ENCODE assay signal across 30 mouse cellular contexts in the genomic region with DNA sequence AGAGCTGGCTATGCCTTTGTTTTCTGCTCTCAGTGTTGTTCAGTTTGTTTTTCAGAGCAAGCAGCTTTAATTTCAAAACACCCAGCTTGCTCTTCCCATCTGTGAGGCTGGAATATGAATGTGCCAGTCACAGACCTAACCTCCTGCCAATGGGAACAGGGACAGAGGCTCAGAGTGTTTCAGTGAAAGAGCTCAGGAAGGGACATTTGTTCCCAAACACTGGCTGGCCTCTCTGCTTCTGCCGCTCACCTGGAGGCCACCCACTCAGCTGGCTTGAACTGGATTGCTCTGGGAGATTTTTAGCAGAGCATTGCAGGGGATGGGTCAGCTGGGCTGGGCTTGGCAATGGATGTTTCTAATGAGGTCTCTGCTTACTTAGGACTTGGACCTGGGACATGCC. TPM values are rescaled to one million over a fixed set of nuclear protein-coding genes. Genes with fewer than 3 reads are reported as not detected.
DNase-seq lines count a peak whose midpoint lies in the region; ATAC-seq and TF ChIP-seq lines count a peak whose summit lies in the region.
"Had no signal": no experiment of that assay in that cellular context is flagged by ENCODE, and none has a peak within 500 bp of the region (broad histone marks: within the 10 kb centered on the region; RNA-seq: fewer than 3 reads in every experiment).

No protein-coding gene starts in this region.

- no peak overlapping the region for H3K27ac ChIP-seq in kidney, adult 2 months (ENCODE audit: insufficient read depth, low read depth, low read length)
- H3K27ac ChIP-seq in liver, adult 2 months (replicated peaks; ENCODE audit: insufficient read depth, low read depth, low read length): no peak overlapping the region
- peak overlapping the region; percentile 49 for H3K27ac ChIP-seq in brown adipose tissue, adult 24 weeks (replicated peaks; ENCODE audit: low read depth, low read length)
- no peak overlapping the region for H3K27ac ChIP-seq in intestine, embryonic 15.5 days
- H3K27ac ChIP-seq: hindbrain, embryonic 12.5 days; kidney, postnatal 0 days; limb, embryonic 12.5 days; liver, embryonic 14.5 days; lung, embryonic 15.5 days; midbrain, embryonic 15.5 days; neural tube, embryonic 13.5 days had no signal

- TF ChIP-seq CTCF in kidney, adult 2 months (conservative IDR thresholded peaks at IDR 0.05; ENCODE audit: insufficient read depth, insufficient read length, low read depth, low read length): no peak
- TF ChIP-seq CTCF in liver, adult 2 months (IDR thresholded peaks at IDR 0.05; ENCODE audit: low read depth, low read length): no peak

- ATAC-seq in cerebellum, adult (ENCODE audit: insufficient number of reproducible peaks, low FRiP score, low TSS enrichment): no peak
- no peak for ATAC-seq in intestine, embryonic 15.5 days
- ATAC-seq: midbrain, embryonic 15.5 days had no signal

- no peak overlapping the region for H3K9ac ChIP-seq in liver, adult 2 months (ENCODE audit: low read depth, low read length)
- H3K9ac ChIP-seq in intestine, embryonic 15.5 days: no peak overlapping the region
- H3K9ac ChIP-seq: hindbrain, embryonic 12.5 days; limb, embryonic 12.5 days; liver, embryonic 14.5 days; lung, embryonic 15.5 days; midbrain, embryonic 15.5 days; neural tube, embryonic 13.5 days had no signal

- DNase-seq in cerebellum, postnatal 14 days: peak; percentile 15 to 25
- DNase-seq in kidney, adult 2 months: peak; percentile 28
- DNase-seq in kidney, postnatal 14 days: no peak
- DNase-seq in liver, adult 2 months (ENCODE audit: extremely low read depth, low read depth, low spot score): peak; percentile 72
- DNase-seq in liver: no peak
- DNase-seq: adrenal gland, postnatal 14 days; cerebellum, adult 11-12 months; kidney, adult 11 months; lung, postnatal 36 days; retina, postnatal 1 day; thymus, postnatal 14 days had no signal

- TF ChIP-seq POLR2A in kidney, adult 2 months (IDR thresholded peaks at IDR 0.05; ENCODE audit: low read depth, low read length): no peak
- TF ChIP-seq POLR2A in liver, adult 2 months (IDR thresholded peaks at IDR 0.05; ENCODE audit: extremely low read depth, insufficient read depth, low read length): no peak

- H3K4me3 ChIP-seq in kidney, adult 2 months (ENCODE audit: insufficient read depth, low read depth, low read length): no peak overlapping the region
- H3K4me3 ChIP-seq in liver, adult 2 months (ENCODE audit: insufficient read depth, low read depth, low read length): no peak overlapping the region
- H3K4me3 ChIP-seq in brown adipose tissue, adult 24 weeks (ENCODE audit: insufficient read depth, low read depth, low read length): no peak overlapping the region
- H3K4me3 ChIP-seq in intestine, embryonic 15.5 days (replicated peaks): no peak overlapping the region
- H3K4me3 ChIP-seq: hindbrain, embryonic 12.5 days; limb, embryonic 12.5 days; lung, embryonic 15.5 days; megakaryocyte, embryonic 14.5 days; midbrain, embryonic 15.5 days; neural tube, embryonic 13.5 days had no signal

- no peak overlapping the region for H3K4me2 ChIP-seq in intestine, embryonic 15.5 days (replicated peaks)
- H3K4me2 ChIP-seq: hindbrain, embryonic 12.5 days; limb, embryonic 12.5 days; lung, embryonic 15.5 days; midbrain, embryonic 15.5 days; neural tube, embryonic 13.5 days had no signal

- H3K79me2 ChIP-seq in liver, adult 2 months (ENCODE audit: control insufficient read depth, insufficient read depth, low read length): no peaks in the 10 kb centered on the region

- no peaks in the 10 kb centered on the region for H3K27me3 ChIP-seq in kidney, adult 2 months (replicated peaks; ENCODE audit: control insufficient read depth, insufficient read depth, low read length)
- H3K27me3 ChIP-seq in liver, adult 2 months (ENCODE audit: control insufficient read depth, insufficient read depth, low read length): no peaks in the 10 kb centered on the region
- H3K27me3 ChIP-seq in intestine, embryonic 15.5 days (replicated peaks): no peaks in the 10 kb centered on the region
- H3K27me3 ChIP-seq: limb, embryonic 12.5 days; lung, embryonic 15.5 days; midbrain, embryonic 15.5 days; neural tube, embryonic 13.5 days had no signal

- H3K4me1 ChIP-seq in kidney, adult 2 months (ENCODE audit: control insufficient read depth, insufficient read depth, low read length): no peaks in the 10 kb centered on the region
- H3K4me1 ChIP-seq in liver, adult 2 months (ENCODE audit: control insufficient read depth, insufficient read depth, low read length): peaks cover 10% of the 10 kb centered on the region
- H3K4me1 ChIP-seq in brown adipose tissue, adult 24 weeks (ENCODE audit: control insufficient read depth, insufficient read depth, insufficient read length, low read length): peaks cover 14% of the 10 kb centered on the region
- no peaks in the 10 kb centered on the region for H3K4me1 ChIP-seq in intestine, embryonic 15.5 days (replicated peaks)
- H3K4me1 ChIP-seq: limb, embryonic 12.5 days; lung, embryonic 15.5 days had no signal

- no peaks in the 10 kb centered on the region for H3K36me3 ChIP-seq in kidney, adult 2 months (ENCODE audit: control insufficient read depth, insufficient read depth, low read length)
- H3K36me3 ChIP-seq in liver, adult 2 months (ENCODE audit: control insufficient read depth, insufficient read depth, low read length): no peaks in the 10 kb centered on the region
- H3K36me3 ChIP-seq in intestine, embryonic 15.5 days: no peaks in the 10 kb centered on the region
- H3K36me3 ChIP-seq: hindbrain, embryonic 12.5 days; lung, embryonic 15.5 days had no signal

- no peaks in the 10 kb centered on the region for H3K9me3 ChIP-seq in intestine, embryonic 15.5 days
- H3K9me3 ChIP-seq: hindbrain, embryonic 12.5 days; limb, embryonic 12.5 days; lung, embryonic 15.5 days; megakaryocyte, embryonic 14.5 days; midbrain, embryonic 15.5 days; neural tube, embryonic 13.5 days had no signal

- WGBS in kidney, adult 2 months: 39% methylated on average over 1 of the region's 1 CpGs
- WGBS in liver, adult 2 months: 21% methylated on average over 1 of the region's 1 CpGs
- 45% methylated on average over 1 of the region's 1 CpGs for WGBS in intestine, embryonic 15.5 days

RNA-seq across cellular contexts. Expression of gene Fsd2, which starts 25.7 kb away (rescaled TPM):
- 0.24 and 0.66 TPM in 2 replicates for polyA plus RNA-seq in kidney, adult 2 months (2012; rRNA removed)
- 0.13 and 0.28 TPM in 2 replicates for total RNA-seq in liver, adult 2 months (2014; rRNA removed)
- polyA plus RNA-seq in liver, adult 2 months (2012; rRNA removed): 0.04 TPM in 2 replicates
- polyA plus RNA-seq in brown adipose tissue, adult 24 weeks (2012; ENCODE audit: insufficient read depth, insufficient read length, missing spikeins): 18.0 and 18.9 TPM in 2 replicates
- polyA plus RNA-seq in intestine, embryonic 15.5 days (2015; fragmentation: Nextera tagmentation; extraction: Ambion mirVana): 0.10 and 0.15 TPM in 2 replicates

RNA-seq across cellular contexts. Expression of gene Whamm, which starts 30.1 kb away (rescaled TPM):
- polyA plus RNA-seq in kidney, adult 2 months (2012; rRNA removed): 14.1 and 16.0 TPM in 2 replicates
- 20.7 and 25.4 TPM in 2 replicates for total RNA-seq in liver, adult 2 months (2014; rRNA removed)
- polyA plus RNA-seq in liver, adult 2 months (2012; rRNA removed): 35.1 and 44.6 TPM in 2 replicates
- 10.7 and 12.9 TPM in 2 replicates for polyA plus RNA-seq in brown adipose tissue, adult 24 weeks (2012; ENCODE audit: insufficient read depth, insufficient read length, missing spikeins)
- 5.9 and 6.3 TPM in 2 replicates for polyA plus RNA-seq in intestine, embryonic 15.5 days (2015; fragmentation: Nextera tagmentation; extraction: Ambion mirVana)

RNA-seq across cellular contexts. Expression of gene BC048679, which starts 42.9 kb away (rescaled TPM):
- 1.0 TPM in 1 of 2 replicates, not detected in the other for polyA plus RNA-seq in kidney, adult 2 months (2012; rRNA removed)
- total RNA-seq in liver, adult 2 months (2014; rRNA removed): not detected in 2 replicates
- polyA plus RNA-seq in liver, adult 2 months (2012; rRNA removed): not detected in 2 replicates
- polyA plus RNA-seq in brown adipose tissue, adult 24 weeks (2012; ENCODE audit: insufficient read depth, insufficient read length, missing spikeins): not detected in 2 replicates
- polyA plus RNA-seq in intestine, embryonic 15.5 days (2015; fragmentation: Nextera tagmentation; extraction: Ambion mirVana): not detected in 2 replicates
- total RNA-seq: adrenal gland, postnatal 14 days; gastrocnemius, postnatal 4 days; heart, postnatal 25 days; layer of hippocampus, adult 18-20 months; left cerebral cortex, postnatal 10 days had no signal
- polyA plus RNA-seq: embryonic facial prominence, embryonic 14.5 days; heart, embryonic 14.5 days; hindbrain, embryonic 12.5 days; kidney, postnatal 0 days; limb, embryonic 12.5 days; liver, embryonic 14.5 days; lung, embryonic 15.5 days; midbrain, embryonic 15.5 days; neural tube, embryonic 13.5 days; stomach, embryonic 14.5 days had no signal

RNA-seq across cellular contexts. Expression of gene Ap3b2, which starts 47.3 kb away (rescaled TPM):
- polyA plus RNA-seq in kidney, adult 2 months (2012; rRNA removed): 0.29 and 0.44 TPM in 2 replicates
- 0.07 TPM in 1 of 2 replicates, not detected in the other for total RNA-seq in liver, adult 2 months (2014; rRNA removed)
- polyA plus RNA-seq in liver, adult 2 months (2012; rRNA removed): not detected in 2 replicates
- polyA plus RNA-seq in brown adipose tissue, adult 24 weeks (2012; ENCODE audit: insufficient read depth, insufficient read length, missing spikeins): not detected in 2 replicates
- 5.9 and 6.2 TPM in 2 replicates for polyA plus RNA-seq in intestine, embryonic 15.5 days (2015; fragmentation: Nextera tagmentation; extraction: Ambion mirVana)
- total RNA-seq: heart, adult 8-10 months; heart, postnatal 25 days had no signal

Comparison
In these comparisons a context has a peak if more than half of its experiments do, and no peak if none do; other contexts are left out.
1. DNase-seq: peak in cerebellum, postnatal 14 days (2 of 2), kidney, adult 2 months (single experiment) and liver, adult 2 months (single experiment); none in kidney, postnatal 14 days (single experiment) and liver (single experiment).
2. RNA of gene Fsd2, which starts 25.7 kb away (polyA plus RNA-seq): 18.0 to 18.9 TPM in brown adipose tissue, adult 24 weeks; 0.24 to 0.66 TPM in kidney, adult 2 months, 0.10 to 0.15 TPM in intestine, embryonic 15.5 days and 0.04 TPM in liver, adult 2 months; every median in the first group is over 10 times any median in the second.